Mouse (Mus musculus) kidney, postnatal 14 days (tissue): Measurements from ENCODE around the gene Bud23.

Experiments
- DNase-seq: peaks from one replicate; pipeline ENCODE4 v3.0.0; 2022; ENCODE audit warnings: mixed read lengths

Gene Bud23

DNA sequence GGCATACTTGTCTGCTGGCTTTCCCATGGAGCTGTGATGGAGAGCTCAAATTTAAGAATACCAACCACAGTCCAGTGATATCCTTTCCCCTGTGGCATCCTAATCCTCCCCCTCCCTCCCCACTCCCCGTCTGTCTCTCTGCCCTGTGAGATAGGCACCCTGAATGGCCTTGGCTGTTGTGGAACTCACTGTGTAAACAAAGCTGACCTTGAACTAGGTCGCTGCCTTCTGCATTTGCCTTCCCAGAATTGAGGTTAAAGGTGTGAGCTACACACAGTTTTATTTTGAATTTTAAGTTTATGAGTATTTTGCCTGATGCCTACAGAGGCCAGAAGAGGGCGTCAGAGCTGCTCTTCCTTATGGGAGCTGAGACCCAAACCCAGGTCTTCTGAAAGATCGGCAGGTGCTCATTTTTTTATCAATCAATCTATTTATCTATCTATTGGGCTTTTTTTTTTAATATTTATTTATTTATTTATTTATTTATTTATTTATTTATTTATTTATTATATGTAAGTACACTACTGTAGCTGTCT, 48.5 kb downstream of the Bud23 start:
- DNase-seq, result no peak

GRCm38 (mm10) chr5:135015497-135015896, 49.3 kb downstream of the Bud23 start:
- peak; percentile 89 for DNase-seq

DNA sequence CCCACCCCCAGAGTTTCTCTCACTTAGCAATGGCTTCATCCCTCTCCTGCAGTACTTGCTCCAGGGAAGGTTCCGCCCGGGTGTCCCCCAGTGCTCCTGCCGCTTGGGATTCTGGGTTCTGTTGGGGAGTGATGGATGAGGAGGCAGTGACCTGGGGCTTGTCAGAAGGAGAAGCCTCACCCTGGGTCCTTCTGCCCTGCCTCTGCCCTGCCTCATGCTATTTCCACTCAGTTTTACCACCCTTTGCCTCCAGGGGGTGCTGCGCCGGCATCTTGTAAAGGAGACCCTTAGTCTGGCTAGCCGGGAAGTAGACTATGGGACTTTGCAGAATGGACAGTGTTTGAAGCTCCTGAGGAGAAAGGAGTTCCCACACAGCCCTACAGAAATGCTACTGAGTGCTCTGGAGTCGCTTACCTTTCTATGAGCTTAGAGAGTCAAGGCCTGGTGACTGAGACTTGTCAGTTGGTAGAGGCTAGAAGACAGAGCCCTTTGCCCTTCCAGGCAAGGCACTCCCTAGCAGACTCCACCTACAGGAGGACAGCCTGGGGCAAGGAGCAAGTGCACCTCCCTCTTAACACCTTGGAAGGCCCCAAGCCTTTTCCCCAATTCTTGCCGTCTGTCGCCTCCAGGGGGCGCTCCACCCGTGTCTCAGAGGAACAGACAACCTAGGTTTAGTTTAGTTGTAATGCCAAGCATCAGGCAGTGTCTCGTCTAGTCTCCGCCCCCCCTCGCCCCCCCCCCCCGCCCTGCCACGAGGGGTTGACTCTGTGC, 51.9 kb downstream of the Bud23 start:
- DNase-seq, result peak; percentile 82

DNA sequence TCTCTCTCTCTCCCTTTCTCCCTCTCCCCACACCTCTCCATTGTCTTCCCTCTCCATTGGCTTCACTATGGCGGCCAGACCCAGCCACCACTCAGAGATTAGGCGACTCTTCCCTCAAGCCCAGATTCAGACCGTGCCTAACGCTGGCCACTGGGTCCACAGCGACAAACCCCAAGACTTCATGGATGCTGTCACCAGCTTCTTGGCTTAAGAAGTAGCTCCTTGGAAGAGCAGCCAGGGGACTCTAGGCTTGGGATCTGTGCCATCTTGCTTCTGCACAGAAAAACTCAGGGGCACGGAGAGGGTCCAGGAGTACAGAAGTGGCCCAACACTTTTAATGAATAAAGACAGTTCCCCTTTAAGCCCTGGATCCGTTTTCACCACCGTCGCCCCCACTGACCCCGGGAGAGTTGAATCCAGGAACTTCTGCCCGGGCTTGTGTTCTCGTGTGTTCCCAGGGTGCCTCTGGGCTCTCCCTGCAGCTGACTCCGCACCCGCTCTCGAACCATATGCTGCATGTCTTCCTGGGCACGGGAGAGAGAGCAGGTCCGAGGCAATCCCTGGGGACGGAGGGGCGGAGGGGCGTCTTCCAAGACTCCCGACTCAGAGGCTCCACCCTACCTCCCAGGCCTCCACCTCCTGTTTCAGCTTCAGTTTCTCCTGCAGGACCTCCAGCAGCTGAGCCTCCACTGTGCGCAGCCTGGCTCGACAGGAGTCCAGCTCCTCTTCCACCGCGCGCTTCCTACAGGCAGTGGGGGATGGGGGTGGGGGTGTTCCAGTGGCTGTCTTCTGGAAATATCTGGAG, 52.7 kb downstream of the Bud23 start:
- no peak for DNase-seq

GRCm38 (mm10) chr5:135010841-135011743, 53.7 kb downstream of the Bud23 start:
- DNase-seq, result no peak

GRCm38 (mm10) chr5:135010320-135010709, 54.4 kb downstream of the Bud23 start:
- no peak for DNase-seq

- peak; percentile 92 for DNase-seq
Observed at GRCm38 (mm10) chr5:135009590-135010319, 55.0 kb downstream of the Bud23 start.

- peak; percentile 100 for DNase-seq
Observed at GRCm38 (mm10) chr5:135008671-135009589, 55.8 kb downstream of the Bud23 start, which contains the start of gene Abhd11. Abhd11 (plus strand) TSS chr5:135009152.

GRCm38 (mm10) chr5:135007802-135008571, 56.8 kb downstream of the Bud23 start:
- DNase-seq, result no peak
